Mouse (Mus musculus) right cerebral cortex, postnatal 36 days (tissue): ENCODE results near the gene Casq2.

Experiments used
- DNase-seq, 2 experiments: peaks; one replicate each; pipeline ENCODE4 v3.0.0; 2022; ENCODE audit warnings: low spot score in 2 of 2, mixed read lengths in 1 of 2

Casq2 gene

GRCm38 (mm10) chr3:102193488-102194290, 107.5 kb downstream of the Casq2 start:
- DNase-seq: no peak

GRCm38 (mm10) chr3:102194291-102195051, 108.3 kb downstream of the Casq2 start:
- no peak for DNase-seq

DNA sequence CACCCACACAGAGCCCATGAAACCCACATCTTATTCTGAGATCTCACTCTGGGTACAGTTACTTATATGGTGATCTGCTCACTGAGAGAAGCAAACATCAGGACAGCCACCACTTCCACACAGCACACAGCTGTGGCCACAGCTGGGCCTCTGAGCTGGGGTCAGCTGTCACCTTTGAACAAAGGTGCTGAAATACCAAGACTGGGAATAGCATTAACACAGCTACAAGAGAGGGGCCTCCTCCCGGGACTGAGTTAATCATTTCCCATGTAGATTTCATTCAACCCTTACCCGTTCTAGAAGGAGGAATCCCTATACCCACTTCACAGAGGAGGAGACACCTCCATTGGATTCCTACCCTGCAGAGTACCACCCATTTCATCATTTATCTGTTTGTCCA, 109.5 kb downstream of the Casq2 start:
- no peak for DNase-seq
